Comparison of ENCODE assay signal across 9 mouse cellular contexts in the genomic region with DNA sequence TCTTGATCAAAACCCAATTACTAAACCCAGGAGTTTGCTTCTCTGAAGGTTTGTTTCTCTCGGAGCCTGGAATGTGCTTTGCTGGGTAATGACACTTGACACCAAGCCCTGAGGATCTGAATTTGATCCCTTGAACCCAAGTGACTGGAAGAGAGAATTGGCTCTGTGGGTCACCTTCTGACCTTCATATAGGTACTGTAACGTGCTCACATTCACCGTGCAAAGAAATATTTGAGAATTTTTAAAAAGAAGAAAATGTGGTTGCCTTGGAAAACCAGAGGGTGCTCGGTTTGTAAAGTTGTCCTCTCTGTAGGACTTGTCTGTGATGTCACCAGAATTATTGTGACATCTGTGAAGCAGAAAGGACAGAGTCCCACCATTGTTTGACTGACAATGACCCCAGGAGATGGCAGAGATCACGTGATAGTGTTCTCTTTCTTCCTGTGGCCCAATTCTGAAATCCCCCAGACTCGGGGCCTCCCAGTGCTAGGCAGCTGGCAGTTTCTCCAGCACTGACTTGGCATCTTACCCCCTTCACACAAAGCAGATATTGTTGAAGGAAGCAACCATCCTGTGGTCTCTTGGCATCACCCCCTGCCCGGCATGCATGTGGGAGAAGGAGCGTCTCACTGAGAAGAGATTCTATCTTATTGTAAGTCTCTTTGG. TPM values are rescaled to one million over a fixed set of nuclear protein-coding genes. Genes with fewer than 3 reads are reported as not detected.
DNase-seq lines count a peak whose midpoint lies in the region; ATAC-seq and TF ChIP-seq lines count a peak whose summit lies in the region.
"Had no signal": no experiment of that assay in that cellular context is flagged by ENCODE, and none has a peak within 500 bp of the region (broad histone marks: within the 10 kb centered on the region; RNA-seq: fewer than 3 reads in every experiment).

No protein-coding gene starts in this region.

- H3K27me3 ChIP-seq in liver, postnatal 0 days (ENCODE audit: insufficient read depth, low read length), result no peaks in the 10 kb centered on the region
- no peaks in the 10 kb centered on the region for H3K27me3 ChIP-seq in liver, embryonic 11.5 days (replicated peaks; ENCODE audit: control insufficient read depth, insufficient read depth, low read length)

- H3K4me1 ChIP-seq in liver, postnatal 0 days (ENCODE audit: insufficient read depth), result no peaks in the 10 kb centered on the region
- peaks cover 4% of the 10 kb centered on the region; the same call in 1 of the 2 replicates for H3K4me1 ChIP-seq in liver, embryonic 11.5 days (replicated peaks; ENCODE audit: control insufficient read depth, insufficient read depth, low read length)

- no peaks in the 10 kb centered on the region for H3K36me3 ChIP-seq in liver, postnatal 0 days (replicated peaks; ENCODE audit: insufficient read depth, low read length)
- H3K36me3 ChIP-seq in liver, embryonic 11.5 days (ENCODE audit: control insufficient read depth, insufficient read depth, low read length), result no peaks in the 10 kb centered on the region

- no peak for TF ChIP-seq EP300 in liver, postnatal 0 days (IDR thresholded peaks at IDR 0.05; ENCODE audit: low read depth)

- H3K9ac ChIP-seq in liver, postnatal 0 days (replicated peaks), result no peak overlapping the region
- H3K9ac ChIP-seq in liver, embryonic 11.5 days (ENCODE audit: low read depth, low read length), result no peak overlapping the region

- H3K4me2 ChIP-seq in liver, postnatal 0 days (ENCODE audit: low read depth, low read length), result no peak overlapping the region
- H3K4me2 ChIP-seq in liver, embryonic 11.5 days, result no peak overlapping the region
- H3K4me2 ChIP-seq: heart, embryonic 11.5 days had no signal

- peak; percentile 19; the same call in 1 of the 2 replicates for ATAC-seq in liver, postnatal 0 days
- ATAC-seq in liver, embryonic 11.5 days (replicated peaks; ENCODE audit: low FRiP score), result no peak

- no peak for DNase-seq in liver, postnatal 0 days
- no peak for DNase-seq in liver, embryonic 11.5 days (ENCODE audit: low spot score)
- peak; percentile 61 for DNase-seq in embryo, embryonic 10.5 days (ENCODE audit: low spot score)
- peak; percentile 33 for DNase-seq in hindlimb bud, embryonic 11.5 days (ENCODE audit: extremely low spot score, low read depth, low spot score)
- peak; percentile 72 for DNase-seq in telencephalon, adult 2 months (ENCODE audit: low read depth, low spot score)
- no peak for DNase-seq in thymus, adult 18-20 months
- DNase-seq in testis, postnatal 14 days (ENCODE audit: low spot score), result no peak
- DNase-seq: thymus, postnatal 36 days had no signal

- TF ChIP-seq CTCF in liver, postnatal 0 days (IDR thresholded peaks at IDR 0.05; ENCODE audit: low read depth), result no peak

- no peaks in the 10 kb centered on the region for H3K9me3 ChIP-seq in liver, postnatal 0 days (ENCODE audit: low read length)
- no peaks in the 10 kb centered on the region for H3K9me3 ChIP-seq in liver, embryonic 11.5 days (ENCODE audit: control insufficient read depth, low read length)

- H3K4me3 ChIP-seq in liver, postnatal 0 days (ENCODE audit: low read depth, low read length), result no peak overlapping the region
- no peak overlapping the region for H3K4me3 ChIP-seq in liver, embryonic 11.5 days (ENCODE audit: low read depth, low read length)

- WGBS in liver, postnatal 0 days (ENCODE audit: insufficient replicate concordance), result 57% methylated on average over 8 of the region's 8 CpGs
- WGBS in liver, embryonic 11.5 days, result 55% methylated on average over 8 of the region's 8 CpGs

- H3K27ac ChIP-seq in liver, postnatal 0 days (ENCODE audit: low read depth), result no peak overlapping the region; the same call in 1 of the 2 replicates
- H3K27ac ChIP-seq in liver, embryonic 11.5 days (ENCODE audit: low read depth, low read length), result no peak overlapping the region

RNA-seq across cellular contexts. Expression of a gene that starts 50.6 kb away (rescaled TPM):
- 1.3 and 1.6 TPM in 2 replicates for polyA plus RNA-seq in liver, postnatal 0 days (2015; fragmentation: Nextera tagmentation; extraction: Ambion mirVana)
- 1.3 and 1.6 TPM in 2 replicates for polyA plus RNA-seq in liver, embryonic 11.5 days (2014; fragmentation: Nextera tagmentation; extraction: Ambion mirVana)

Comparison
In these comparisons a context has a peak if more than half of its experiments do, and no peak if none do; other contexts are left out.
1. DNase-seq: peak in embryo, embryonic 10.5 days (single experiment), hindlimb bud, embryonic 11.5 days (single experiment) and telencephalon, adult 2 months (single experiment); none in liver, postnatal 0 days (single experiment), liver, embryonic 11.5 days (single experiment), thymus, adult 18-20 months (0 of 2) and testis, postnatal 14 days (single experiment).